Mouse (Mus musculus) frontal cortex, postnatal 10 days (tissue): ENCODE data around the gene Muc20.

Experiments used
- DNase-seq, 2 experiments: peaks; one replicate each; pipeline ENCODE4 v3.0.0; 2022; ENCODE audit warnings: low spot score in 2 of 2, mixed read lengths in 1 of 2

Muc20 gene

DNA sequence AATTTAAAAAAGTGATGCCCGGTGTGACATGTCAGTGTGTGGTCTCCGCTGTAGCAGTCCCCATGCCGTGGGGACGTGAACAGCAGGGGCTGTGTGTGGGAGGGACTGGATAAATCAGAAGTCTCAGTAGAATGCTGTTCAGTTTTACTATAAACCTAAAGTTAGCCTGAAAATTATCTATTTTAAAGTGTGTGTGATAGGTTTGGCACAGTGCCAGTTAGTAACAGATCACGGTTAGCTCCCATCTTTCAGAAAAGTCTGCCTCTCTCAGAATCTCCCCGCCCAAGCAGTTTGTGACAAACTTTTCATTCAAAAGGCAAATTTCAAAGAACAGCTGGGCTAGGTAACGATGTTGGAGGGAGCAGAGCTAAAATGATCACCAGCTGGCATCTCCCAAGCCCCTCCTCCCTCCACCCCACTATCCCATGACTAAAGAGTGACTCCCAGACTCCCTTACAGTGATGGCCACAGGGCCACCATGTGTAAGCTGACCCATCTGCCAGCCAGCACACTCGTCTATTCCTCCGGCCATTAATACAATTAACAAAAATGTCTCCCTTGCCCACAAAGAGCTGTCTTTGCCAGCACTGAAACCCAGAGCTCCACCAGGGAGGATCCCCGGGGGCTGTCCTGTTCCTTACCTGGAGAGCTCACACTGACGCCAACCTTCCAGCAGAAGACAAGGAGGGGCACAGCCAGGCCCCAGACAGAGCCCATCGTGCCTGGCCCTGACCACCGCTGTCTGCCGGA is 384 bp downstream of the Muc20 start:
- no peak for DNase-seq

- DNase-seq: no peak
Observed at GRCm38 (mm10) chr16:32795177-32795576, 2.1 kb downstream of the Muc20 start.

DNA sequence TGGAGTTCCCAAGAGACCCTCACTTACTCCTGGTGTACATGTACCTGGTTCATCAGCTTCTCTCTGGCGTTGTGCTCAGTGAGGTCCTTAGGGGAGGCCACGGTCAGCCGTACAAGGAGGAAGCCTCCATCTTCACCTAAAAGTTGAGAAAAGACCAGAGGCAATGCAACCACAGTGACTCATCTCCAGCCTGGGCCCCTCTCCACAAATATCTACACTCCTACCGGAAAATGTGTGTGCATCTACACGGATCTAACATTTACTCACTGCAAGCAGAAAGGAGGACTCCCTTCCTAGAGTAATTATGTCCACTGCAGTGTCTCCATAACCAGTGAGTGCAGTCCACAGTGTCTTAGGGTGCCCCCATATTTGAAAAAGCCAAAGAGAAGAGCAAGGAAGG is 7.2 kb downstream of the Muc20 start:
- DNase-seq: no peak

- peak; percentile 15 to 39 for DNase-seq
Observed at GRCm38 (mm10) chr16:32784840-32785239, 12.4 kb downstream of the Muc20 start.

GRCm38 (mm10) chr16:32783324-32784062 is 13.7 kb downstream of the Muc20 start:
- no peak for DNase-seq

- DNase-seq: no peak
Observed at GRCm38 (mm10) chr16:32778956-32779355, 18.3 kb downstream of the Muc20 start.

DNA sequence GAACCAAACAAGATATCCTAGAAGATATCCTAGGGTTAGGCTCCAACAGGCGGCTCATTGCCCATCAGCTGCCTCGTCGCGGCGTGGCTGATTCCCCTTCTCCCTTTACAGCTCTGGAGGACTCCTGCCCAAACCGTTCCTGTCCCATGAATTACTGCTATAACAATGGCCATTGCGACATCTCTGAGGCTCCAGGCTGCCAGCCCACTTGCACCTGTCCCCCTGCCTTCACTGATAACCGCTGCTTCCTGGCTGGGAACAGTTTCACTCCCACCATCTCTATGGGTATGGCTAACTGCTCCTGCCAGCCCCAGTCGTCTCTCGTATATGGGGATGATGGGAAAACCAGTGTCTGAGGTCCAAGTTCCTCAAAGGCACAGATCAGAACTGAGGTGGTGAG is 20.6 kb downstream of the Muc20 start:
- DNase-seq: no peak

GRCm38 (mm10) chr16:32766904-32767303 is 30.3 kb downstream of the Muc20 start:
- no peak for DNase-seq

DNA sequence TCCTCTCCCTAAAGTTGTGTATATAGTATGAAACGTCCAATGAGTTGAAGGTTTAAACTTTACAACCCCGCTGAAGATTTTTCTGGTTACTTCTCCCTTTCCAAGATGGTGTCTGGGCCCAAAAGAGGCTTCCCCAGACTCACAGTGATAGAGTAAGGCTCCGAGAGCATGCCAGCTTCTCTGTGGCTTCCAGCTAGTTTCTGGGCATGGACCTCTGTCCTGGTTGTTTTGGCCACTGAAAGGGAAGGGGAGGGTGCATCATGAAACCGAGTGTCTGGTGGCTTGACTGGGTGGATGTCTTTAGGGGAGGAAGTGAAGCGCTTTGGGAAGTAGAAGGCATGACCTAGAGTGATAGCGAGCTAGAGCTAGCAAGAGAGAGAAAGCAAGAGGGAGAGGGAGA is 32.3 kb downstream of the Muc20 start:
- no peak for DNase-seq

- DNase-seq: no peak
Observed at GRCm38 (mm10) chr16:32764550-32764949, 32.7 kb downstream of the Muc20 start.

GRCm38 (mm10) chr16:32750242-32751127 is 46.8 kb downstream of the Muc20 start:
- DNase-seq: no peak

DNA sequence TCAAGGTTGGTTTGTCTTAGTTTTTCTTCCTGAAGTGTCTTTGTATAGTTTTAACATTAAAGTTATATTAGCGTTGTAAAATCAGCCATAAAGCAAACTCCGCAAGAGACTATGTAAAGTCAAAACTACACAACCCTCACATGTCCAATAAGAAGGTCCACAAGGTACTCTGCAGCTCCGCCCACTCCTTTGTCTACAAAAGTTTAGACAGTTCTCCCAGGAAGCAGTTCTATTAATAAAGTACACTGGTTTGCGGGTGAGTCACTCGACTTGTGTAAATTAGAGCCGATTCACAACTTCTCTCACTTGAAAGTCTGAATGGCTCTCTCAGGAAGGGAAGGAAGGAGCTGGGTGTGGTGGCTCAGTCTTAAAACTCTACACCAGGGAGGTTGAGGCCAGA is 51.4 kb downstream of the Muc20 start:
- no peak for DNase-seq

- DNase-seq: no peak
Observed at GRCm38 (mm10) chr16:32742712-32743111, 54.5 kb downstream of the Muc20 start.

DNA sequence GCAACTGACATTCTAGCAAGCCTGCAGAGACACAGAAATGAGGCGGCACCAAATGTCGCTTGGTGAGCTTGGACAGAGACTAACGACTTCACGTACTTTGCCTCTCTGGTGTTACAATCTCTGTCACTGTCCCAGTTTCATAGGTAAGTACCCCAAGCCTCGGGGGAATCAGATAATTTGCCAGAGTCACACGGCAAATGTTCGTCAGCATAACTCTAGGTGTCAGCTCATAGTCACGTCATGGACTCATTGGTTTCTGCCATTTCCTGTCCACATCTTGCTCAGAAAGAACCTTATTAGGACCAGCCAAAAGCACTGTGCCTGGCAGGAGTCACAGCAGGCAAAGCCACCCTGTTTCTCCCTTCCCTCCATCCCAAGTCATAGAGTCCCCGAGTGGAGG is 55.9 kb downstream of the Muc20 start:
- no peak for DNase-seq

DNA sequence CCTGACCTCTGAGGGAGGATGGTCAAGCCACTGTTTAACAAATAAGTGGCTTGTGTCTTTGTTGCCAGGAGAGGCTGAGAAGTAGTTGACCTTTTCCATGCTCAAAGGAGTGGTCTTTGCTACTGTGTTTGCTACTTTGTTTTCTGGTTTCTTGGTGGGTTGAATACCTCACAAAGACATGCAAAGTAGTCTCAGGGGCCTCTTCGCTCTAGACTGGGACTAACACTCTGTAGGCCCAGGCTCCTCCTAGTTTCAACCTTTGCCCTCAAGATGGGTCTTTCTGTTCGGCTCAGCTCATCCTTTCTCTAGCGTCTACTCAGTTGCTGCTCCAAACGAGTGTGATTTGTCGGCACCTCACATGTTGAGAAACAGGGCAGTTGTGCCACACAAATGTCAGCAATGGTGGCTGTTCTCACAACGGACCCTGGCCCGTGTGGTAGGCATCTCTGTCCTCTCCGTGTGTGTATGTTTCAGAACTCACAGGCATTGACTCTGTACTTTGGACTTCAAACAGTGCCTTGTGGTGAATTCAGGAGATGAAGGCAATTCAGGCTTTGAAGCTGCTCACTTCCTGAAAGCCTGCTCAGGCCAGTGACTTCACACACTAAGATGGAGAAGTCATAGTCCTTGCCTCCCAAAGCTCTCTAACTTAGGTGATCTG is 57.1 kb downstream of the Muc20 start:
- no peak for DNase-seq

- no peak for DNase-seq
Observed at GRCm38 (mm10) chr16:32736022-32736421, 61.2 kb downstream of the Muc20 start.

- DNase-seq: no peak
Observed at GRCm38 (mm10) chr16:32735586-32735985, 61.6 kb downstream of the Muc20 start, which contains the start of gene Muc4. Gene Muc4 (plus strand): TSS chr16:32735886.

DNA sequence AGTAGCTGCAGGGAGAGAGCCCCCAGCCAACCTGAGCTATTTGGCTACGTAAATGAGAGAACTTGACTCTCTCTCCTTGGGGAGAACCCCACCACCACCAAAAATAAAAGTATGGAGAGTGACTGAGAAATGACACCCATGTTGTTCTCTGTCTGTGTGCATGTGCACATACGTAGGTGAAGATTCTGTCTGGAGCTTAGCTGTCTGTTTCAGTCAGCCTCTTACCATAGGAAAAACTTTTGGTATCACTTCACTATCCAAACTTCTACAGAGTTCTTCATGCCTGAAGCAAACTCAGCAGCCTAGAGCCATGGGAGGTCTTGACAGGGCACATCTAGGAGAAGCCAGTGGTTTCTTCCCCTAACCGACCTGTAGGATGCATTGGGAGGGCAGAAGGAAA is 64.0 kb downstream of the Muc20 start:
- DNase-seq: no peak

DNA sequence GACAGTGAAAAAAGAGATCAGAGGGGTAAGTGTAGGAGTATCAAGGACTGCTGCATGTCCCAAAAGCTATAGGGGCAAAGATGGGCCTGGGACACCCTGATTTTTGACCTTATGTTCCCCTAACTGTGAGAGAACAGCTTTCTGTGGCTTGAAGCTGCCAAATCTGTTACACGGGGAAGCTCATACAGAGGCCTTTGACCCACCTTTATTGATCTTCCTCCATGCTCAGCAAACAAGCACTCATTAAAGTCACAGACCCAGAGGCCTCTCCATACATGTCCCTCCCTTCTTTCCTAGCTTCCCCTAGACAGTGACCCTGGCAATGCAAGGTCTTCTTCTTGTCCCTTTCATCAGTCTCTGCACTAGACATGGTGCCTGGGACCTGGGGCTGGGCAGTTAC is 68.5 kb downstream of the Muc20 start:
- DNase-seq: no peak

- DNase-seq: no peak
Observed at GRCm38 (mm10) chr16:32728240-32728639, 69.0 kb downstream of the Muc20 start.
